Mouse (Mus musculus): ENCODE data around the gene Nipa1.
"Not testable (repeated sequence)": the region's sequence is repeated elsewhere in the genome, so short reads cannot be mapped to it uniquely, and the experiment has no call there.

The Nipa1 gene

DNA sequence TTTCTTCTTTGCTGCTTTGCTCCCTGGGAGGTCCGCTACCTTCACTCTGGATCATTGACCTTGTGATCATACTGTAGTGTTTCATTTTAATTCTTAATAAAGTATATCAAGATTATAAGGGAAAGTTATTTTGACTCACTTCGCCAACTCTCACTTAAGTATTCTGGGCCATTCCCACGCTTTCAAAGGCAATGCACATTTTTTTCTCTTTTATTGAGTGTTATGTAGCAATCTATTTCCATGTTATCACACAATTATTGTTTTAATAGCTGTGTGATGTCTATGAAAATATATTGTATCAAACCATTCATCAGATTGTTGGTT lies at the start of gene Nipa1:
Gene Nipa1, minus strand, starts transcription at position 25 of the 324 bp plus-strand sequence.
- DNase-seq (ENCODE audit: low spot score in 2 of 2) = no peak

- DNase-seq (ENCODE audit: low spot score in 2 of 2) = no peak
Measured at GRCm38 (mm10) chr7:56066634-56067033, 46.9 kb upstream of the Nipa1 start.

- no peak for DNase-seq (ENCODE audit: low spot score in 2 of 2)
Measured at GRCm38 (mm10) chr7:56066136-56066535, 46.4 kb upstream of the Nipa1 start.

DNA sequence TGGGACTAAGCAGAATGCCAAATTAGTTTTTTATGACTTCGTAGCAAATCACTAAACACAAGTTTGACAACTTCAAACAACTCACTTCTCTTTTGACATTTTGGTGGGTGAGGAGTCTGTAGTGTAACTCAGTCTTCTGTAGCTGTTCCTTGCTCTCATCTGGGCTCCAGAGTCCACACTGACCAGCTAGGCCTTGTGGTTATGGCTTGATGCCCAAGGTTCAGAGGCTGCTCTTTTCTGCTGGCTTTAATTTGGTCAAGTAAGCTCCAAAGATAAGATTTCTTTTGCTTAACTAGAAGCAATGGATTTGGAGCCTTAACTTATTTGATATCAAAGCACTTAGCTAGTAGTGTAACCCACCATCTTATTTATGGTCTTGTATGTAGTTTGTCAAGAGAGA lies 45.1 kb upstream of the Nipa1 start:
- DNase-seq (ENCODE audit: low spot score in 2 of 2) = no peak

- DNase-seq (ENCODE audit: low spot score in 2 of 2) = no peak
Measured at GRCm38 (mm10) chr7:56055338-56055737, 35.6 kb upstream of the Nipa1 start.

- DNase-seq (ENCODE audit: low spot score in 2 of 2) = no peak
Measured at GRCm38 (mm10) chr7:56052996-56053395, 33.2 kb upstream of the Nipa1 start.

- no peak for DNase-seq (ENCODE audit: low spot score in 2 of 2)
Measured at GRCm38 (mm10) chr7:56050487-56050911, 30.7 kb upstream of the Nipa1 start.

- peak; percentile 95 to 96 for DNase-seq (ENCODE audit: low spot score in 2 of 2)
Measured at GRCm38 (mm10) chr7:56049831-56050321, 30.1 kb upstream of the Nipa1 start, which contains the start of gene Herc2. Herc2 (plus strand) TSS chr7:56050196.

DNA sequence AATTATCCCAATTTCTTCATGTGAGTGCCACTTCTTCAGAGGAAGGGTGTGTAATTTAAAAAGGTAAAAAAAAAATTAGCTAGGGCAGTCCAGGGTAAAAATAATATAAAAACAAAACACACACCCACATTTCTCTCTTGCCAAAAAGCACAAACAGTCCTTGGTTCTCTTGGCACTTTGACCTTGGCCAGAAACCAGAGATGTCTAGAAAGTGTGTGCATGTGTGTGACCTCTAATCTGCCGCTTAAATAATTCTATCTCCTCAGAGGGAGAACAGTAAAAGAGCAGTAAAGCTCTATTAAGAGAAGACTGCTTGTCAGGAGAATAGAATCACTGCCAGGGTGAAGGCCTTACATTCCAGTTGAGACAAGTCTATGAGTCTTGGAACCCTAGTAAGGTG lies 27.4 kb upstream of the Nipa1 start:
- DNase-seq (ENCODE audit: low spot score in 2 of 2) = no peak

DNA sequence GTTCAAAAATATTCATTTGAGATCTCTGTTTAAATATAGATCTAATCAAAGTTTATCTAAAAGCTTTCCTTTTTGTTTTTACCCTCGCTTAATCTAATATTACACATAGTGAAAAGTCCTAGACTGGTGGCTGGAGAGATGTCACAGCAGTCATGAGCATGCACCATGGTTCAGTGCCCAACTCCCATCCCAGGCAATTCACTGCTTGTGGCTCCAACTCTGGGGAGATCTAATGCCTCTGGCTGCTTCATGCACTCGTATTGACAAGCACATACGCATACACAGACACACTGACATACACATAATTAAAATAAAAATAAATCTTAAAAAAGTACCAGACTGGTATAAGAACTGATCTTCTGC lies 24.5 kb upstream of the Nipa1 start:
- DNase-seq (ENCODE audit: low spot score in 2 of 2) = no peak

GRCm38 (mm10) chr7:56043577-56044266 lies 24.0 kb upstream of the Nipa1 start:
- DNase-seq (ENCODE audit: low spot score in 2 of 2) = no peak

GRCm38 (mm10) chr7:56042353-56042752 lies 22.6 kb upstream of the Nipa1 start:
- peak; percentile 71 to 81 for DNase-seq (ENCODE audit: low spot score in 2 of 2)

DNA sequence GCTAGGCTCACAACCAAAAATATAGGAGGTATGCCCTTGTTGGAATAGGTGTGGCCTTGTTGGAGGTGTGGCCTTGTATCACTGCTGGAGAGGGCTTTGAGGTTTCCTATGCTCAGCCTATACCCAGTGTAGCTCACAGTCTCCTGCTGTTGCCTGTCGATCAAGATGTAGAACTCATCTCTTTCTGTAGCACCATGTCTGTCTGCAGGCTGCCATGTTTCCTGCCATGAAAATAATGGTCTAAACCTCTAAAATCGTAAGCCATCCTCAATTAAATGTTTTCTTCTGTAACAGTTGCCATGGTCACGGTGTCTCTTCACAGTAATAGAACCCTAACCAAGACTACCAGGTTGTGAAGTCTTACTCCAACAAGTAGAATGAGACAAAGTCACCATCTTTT lies 3.8 kb upstream of the Nipa1 start:
- DNase-seq (ENCODE audit: low spot score in 2 of 2) = no peak

DNA sequence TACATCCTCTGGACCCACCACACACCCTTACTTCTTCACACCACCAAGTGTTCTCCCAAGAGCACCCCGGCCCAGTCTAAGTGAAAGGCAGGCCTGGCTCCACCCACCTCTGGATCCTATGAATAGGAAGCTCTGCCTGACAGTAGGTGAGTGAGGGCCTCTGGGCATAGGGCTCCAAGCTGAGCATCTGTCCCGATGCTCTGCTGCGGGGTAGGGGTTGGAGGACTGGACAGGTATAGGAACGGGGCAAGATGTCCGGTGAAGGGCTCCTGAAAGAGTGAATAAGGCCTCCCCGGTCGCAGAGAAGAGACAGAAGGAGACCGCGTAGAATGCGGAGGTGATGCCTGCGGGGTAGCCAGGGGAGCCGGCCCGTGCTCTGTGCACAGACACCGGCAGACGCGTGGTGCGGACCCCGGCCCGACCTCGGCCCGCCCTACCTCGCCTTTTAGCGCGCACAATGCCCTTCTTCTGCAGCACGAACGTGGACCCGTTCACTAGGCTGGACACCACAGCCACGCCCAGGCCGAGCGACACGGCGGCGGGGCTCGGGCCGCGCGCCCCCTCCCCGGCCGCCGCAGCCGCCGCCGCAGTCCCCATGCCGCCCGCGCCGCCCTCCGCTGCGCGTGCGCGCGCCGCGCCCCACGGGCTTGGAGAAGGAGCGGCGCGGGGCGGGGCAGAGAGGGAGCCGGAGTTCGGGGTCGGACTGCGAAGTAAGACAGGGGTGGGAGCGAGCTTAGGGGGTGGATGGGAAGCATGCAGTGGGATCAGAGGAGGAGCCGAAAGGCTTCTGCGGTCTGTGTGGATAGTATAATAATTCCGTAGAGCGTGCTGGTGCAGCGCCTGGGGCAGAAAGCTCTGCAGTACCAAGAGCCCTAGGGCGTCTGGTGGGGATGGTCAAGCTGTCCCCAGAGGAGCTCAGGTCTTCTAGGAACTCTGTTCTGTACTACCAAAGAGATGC lies 503 bp downstream of the Nipa1 start:
- peak; percentile 56 to 57 for DNase-seq (ENCODE audit: low spot score in 2 of 2)

- no peak for DNase-seq (ENCODE audit: low spot score in 2 of 2)
Measured at GRCm38 (mm10) chr7:56018446-56018971, 1.2 kb downstream of the Nipa1 start.

DNA sequence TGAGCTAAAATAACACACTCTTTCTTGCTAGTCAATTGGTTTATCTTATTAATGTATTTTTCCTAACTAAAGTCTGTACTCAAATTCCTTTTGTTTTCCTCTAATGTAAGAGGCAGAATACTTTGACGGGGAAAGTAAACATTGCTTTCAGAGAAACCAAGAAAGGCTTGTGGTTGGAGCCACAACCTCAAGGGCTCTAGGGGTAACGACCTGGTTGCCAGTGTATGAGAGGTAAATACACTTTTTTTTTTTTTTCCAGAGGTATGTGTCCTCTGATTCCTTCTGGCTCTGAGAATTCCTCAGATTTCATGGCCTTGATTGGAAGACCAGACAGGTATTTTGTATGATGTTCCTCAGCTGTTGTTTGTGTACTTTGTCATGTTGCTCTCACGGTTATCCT lies 2.0 kb downstream of the Nipa1 start:
- no peak for DNase-seq (ENCODE audit: low spot score in 2 of 2)

GRCm38 (mm10) chr7:56015837-56016236 lies 3.9 kb downstream of the Nipa1 start:
- no peak for DNase-seq (ENCODE audit: low spot score in 2 of 2)

GRCm38 (mm10) chr7:56015172-56015571 lies 4.6 kb downstream of the Nipa1 start:
- peak; percentile 38 to 47 for DNase-seq (ENCODE audit: low spot score in 2 of 2)

- not testable (repeated sequence) for DNase-seq (ENCODE audit: low spot score in 2 of 2)
Measured at GRCm38 (mm10) chr7:56014002-56014702, 5.6 kb downstream of the Nipa1 start.

DNA sequence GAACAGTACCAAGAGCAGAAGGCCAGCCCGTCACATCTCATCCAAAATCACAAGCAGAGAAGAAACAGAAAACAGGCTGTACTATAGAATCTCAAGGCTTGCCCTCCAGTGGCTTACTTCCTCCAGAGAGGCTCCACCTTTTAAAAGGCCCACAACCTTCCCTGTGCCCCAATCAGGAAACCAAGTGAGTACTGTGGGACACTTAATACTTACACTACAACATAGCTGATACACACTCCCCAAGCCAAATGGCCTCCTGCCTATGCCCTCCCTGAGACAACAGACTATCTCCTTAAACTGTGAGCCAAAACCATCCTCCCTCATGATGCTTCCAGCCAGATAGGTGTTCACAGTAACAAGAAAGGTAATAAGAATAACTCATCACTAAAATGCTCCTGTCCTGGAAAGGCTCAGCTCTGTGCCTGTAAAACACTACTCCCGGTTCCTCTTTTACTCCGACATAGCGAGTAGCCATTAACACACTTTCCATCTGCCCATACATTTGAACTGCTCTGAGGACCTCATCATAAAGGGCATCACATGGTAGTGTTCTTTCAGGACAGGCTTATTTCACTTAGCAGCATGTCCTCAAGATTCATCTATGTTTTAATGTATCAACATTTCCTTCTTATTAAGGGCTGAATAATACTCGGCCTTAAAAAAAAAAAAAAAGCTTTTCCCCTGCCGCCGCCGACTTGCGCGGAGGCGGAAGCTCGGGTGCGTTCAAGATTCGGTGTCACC lies 6.3 kb downstream of the Nipa1 start:
- no peak for DNase-seq (ENCODE audit: low spot score in 2 of 2)

GRCm38 (mm10) chr7:56011018-56011333 lies 8.8 kb downstream of the Nipa1 start:
- DNase-seq (ENCODE audit: low spot score in 2 of 2) = no peak
